Mouse (Mus musculus): ENCODE data around the gene M6pr. TPM values are rescaled to one million over a fixed set of nuclear protein-coding genes. Genes with fewer than 3 reads are reported as not detected.

The M6pr gene
- 72.4 and 81.4 TPM in 2 replicates for polyA plus RNA-seq (2012; rRNA removed)

DNA sequence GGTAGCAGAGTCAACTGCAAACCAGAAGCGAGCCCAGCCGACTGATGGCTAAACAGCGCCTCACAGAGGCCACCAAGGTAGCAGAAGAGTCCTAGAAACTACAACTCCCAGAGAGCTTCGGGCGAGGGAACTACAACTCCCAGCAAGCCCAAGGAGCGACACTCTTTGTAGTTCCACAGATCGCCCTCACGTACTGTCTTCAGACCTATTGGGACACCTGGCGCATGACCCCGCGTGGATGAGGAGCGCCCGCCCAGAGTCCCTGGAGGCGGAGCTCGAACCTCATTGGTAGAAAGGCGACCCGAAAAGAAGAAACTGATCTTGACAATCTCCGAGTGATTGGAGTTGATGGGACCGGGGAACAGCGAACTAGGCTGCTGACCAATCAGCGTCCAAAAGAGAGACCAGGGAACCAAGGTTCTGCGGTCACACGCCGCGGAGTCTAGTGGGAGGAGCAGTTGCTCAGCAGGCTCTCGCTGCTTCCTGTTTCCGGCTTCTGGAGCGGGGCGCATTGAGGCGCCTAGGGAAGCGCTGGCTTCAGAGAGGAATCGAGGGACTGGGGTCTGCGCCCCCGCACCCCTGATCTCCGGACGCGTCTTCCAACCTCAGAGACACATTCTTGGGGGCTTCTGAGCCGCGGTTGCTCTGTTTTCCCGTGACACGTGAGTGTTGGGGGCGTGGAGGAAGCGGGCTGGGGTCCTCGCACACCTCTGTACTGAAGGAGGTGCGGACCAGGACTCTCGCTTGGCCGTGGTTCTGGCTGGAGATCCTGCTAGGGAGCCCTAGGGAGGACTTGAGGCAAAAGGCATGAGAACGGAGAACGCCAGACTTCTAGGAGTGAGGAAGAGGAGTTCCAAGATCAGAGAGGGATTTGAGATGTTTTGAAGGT, at the start of gene M6pr:
Gene M6pr, plus strand, starts transcription at position 216 of the 889 bp plus-strand sequence.
- peaks cover 7% of the 10 kb centered on the region for H3K4me1 ChIP-seq (replicated peaks; ENCODE audit: control insufficient read depth, insufficient read depth, low read length)
- TF ChIP-seq CTCF (IDR thresholded peaks at IDR 0.05; ENCODE audit: borderline replicate concordance, control insufficient read depth, extremely low read depth, insufficient read depth, low read length, poor library complexity) (peak; percentile 68; the same call in 1 of the 2 replicates), POLR2A (IDR thresholded peaks at IDR 0.05; ENCODE audit: control insufficient read depth, extremely low read depth, insufficient read depth, low read length, poor library complexity) (peak; percentile 61)
- H3K27ac ChIP-seq (ENCODE audit: control insufficient read depth, insufficient read depth, low read length) = peak within 1 kb of the TSS; percentile 36
- under 1% methylated on average over 49 of the region's 49 CpGs for WGBS
- H3K27me3 ChIP-seq (ENCODE audit: control insufficient read depth, insufficient read depth, low read length) = no peaks in the 10 kb centered on the region
- peak within 1 kb of the TSS; percentile 95 for H3K4me3 ChIP-seq (ENCODE audit: control insufficient read depth, insufficient read depth, low read length)
- peak; percentile 94 for DNase-seq
- H3K36me3 ChIP-seq (ENCODE audit: control insufficient read depth, insufficient read depth, low read length) = peaks cover 8% of the 10 kb centered on the region

DNA sequence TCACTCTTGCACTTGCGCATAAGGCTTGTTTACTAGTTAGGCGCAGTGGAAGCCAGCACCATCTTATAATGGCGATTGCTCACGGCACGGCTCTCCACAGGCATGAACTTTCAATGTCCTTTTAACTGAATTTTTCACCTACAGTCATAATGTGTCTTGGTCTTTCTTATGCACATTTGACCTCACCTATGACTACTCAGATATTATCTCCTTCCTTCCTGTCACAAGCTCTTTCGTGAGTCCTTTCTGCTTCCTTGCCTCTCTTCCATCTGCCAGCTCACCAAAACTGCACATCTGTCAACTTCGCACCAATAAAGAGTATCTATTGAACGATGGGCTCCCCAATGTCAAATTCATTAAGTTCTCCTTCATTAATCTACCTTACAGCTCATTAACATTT, 46.0 kb upstream of the M6pr start:
- 83% methylated on average over 8 of the region's 8 CpGs for WGBS
- TF ChIP-seq CTCF (IDR thresholded peaks at IDR 0.05; ENCODE audit: borderline replicate concordance, control insufficient read depth, extremely low read depth, insufficient read depth, low read length, poor library complexity) (no peak), POLR2A (IDR thresholded peaks at IDR 0.05; ENCODE audit: control insufficient read depth, extremely low read depth, insufficient read depth, low read length, poor library complexity) (no peak)
- no peak for DNase-seq
- Histone ChIP-seq H3K4me3 (ENCODE audit: control insufficient read depth, insufficient read depth, low read length) (no peak overlapping the region), H3K36me3 (ENCODE audit: control insufficient read depth, insufficient read depth, low read length) (no peaks in the 10 kb centered on the region), H3K4me1 (replicated peaks; ENCODE audit: control insufficient read depth, insufficient read depth, low read length) (no peaks in the 10 kb centered on the region), H3K27me3 (ENCODE audit: control insufficient read depth, insufficient read depth, low read length) (no peaks in the 10 kb centered on the region), H3K27ac (ENCODE audit: control insufficient read depth, insufficient read depth, low read length) (no peak overlapping the region)

DNA sequence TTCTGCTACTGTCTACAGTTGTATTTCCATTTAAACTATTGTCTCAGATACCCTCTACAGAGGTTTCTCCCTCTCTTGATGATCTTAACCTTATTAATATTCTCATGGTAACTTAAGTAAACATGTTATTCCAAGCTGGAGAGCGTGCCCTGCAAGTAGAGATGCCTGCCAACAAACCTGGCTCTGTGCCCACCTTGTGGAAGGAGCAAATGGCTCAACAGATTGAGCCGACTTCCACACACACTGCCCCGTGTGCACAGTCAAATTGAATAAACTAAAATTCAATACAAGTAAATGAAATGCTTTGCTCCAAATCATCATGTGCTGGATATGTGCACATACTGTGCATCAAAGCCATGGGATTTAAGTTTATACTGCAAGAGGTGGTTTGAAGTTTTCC, 40.0 kb upstream of the M6pr start:
- H3K27me3 ChIP-seq (ENCODE audit: control insufficient read depth, insufficient read depth, low read length) = no peaks in the 10 kb centered on the region
- H3K36me3 ChIP-seq (ENCODE audit: control insufficient read depth, insufficient read depth, low read length) = no peaks in the 10 kb centered on the region
- TF ChIP-seq CTCF (IDR thresholded peaks at IDR 0.05; ENCODE audit: borderline replicate concordance, control insufficient read depth, extremely low read depth, insufficient read depth, low read length, poor library complexity) (no peak), POLR2A (IDR thresholded peaks at IDR 0.05; ENCODE audit: control insufficient read depth, extremely low read depth, insufficient read depth, low read length, poor library complexity) (no peak)
- H3K27ac ChIP-seq (ENCODE audit: control insufficient read depth, insufficient read depth, low read length) = no peak overlapping the region
- no peak overlapping the region for H3K4me3 ChIP-seq (ENCODE audit: control insufficient read depth, insufficient read depth, low read length)
- 77% methylated on average over 3 of the region's 3 CpGs for WGBS
- no peaks in the 10 kb centered on the region for H3K4me1 ChIP-seq (replicated peaks; ENCODE audit: control insufficient read depth, insufficient read depth, low read length)
- no peak for DNase-seq

DNA sequence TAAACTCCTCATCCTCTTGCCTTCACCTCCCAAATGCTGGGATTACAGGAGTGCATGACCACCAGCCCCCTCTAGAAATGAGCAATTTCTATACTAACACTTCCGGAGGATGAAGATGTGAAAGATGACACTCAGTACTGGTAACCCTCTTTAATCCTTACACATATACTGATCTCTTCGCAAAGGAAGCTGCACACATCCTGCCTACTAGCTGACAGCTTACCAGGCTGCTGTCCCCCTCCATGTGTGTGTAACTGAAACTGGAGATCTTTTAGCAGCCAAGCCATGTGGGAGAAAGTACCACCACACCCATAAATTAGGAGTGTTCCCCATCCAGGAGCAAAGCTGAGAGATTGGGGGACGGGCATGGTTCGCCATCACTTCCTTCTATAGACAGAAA, 39.4 kb upstream of the M6pr start:
- Histone ChIP-seq H3K36me3 (ENCODE audit: control insufficient read depth, insufficient read depth, low read length) (no peaks in the 10 kb centered on the region), H3K27ac (ENCODE audit: control insufficient read depth, insufficient read depth, low read length) (no peak overlapping the region), H3K4me3 (ENCODE audit: control insufficient read depth, insufficient read depth, low read length) (no peak overlapping the region), H3K4me1 (replicated peaks; ENCODE audit: control insufficient read depth, insufficient read depth, low read length) (no peaks in the 10 kb centered on the region), H3K27me3 (ENCODE audit: control insufficient read depth, insufficient read depth, low read length) (no peaks in the 10 kb centered on the region)
- no peak for DNase-seq
- 89% methylated on average over 4 of the region's 4 CpGs for WGBS
- no peak for TF ChIP-seq CTCF (IDR thresholded peaks at IDR 0.05; ENCODE audit: borderline replicate concordance, control insufficient read depth, extremely low read depth, insufficient read depth, low read length, poor library complexity)
- no peak for TF ChIP-seq POLR2A (IDR thresholded peaks at IDR 0.05; ENCODE audit: control insufficient read depth, extremely low read depth, insufficient read depth, low read length, poor library complexity)

DNA sequence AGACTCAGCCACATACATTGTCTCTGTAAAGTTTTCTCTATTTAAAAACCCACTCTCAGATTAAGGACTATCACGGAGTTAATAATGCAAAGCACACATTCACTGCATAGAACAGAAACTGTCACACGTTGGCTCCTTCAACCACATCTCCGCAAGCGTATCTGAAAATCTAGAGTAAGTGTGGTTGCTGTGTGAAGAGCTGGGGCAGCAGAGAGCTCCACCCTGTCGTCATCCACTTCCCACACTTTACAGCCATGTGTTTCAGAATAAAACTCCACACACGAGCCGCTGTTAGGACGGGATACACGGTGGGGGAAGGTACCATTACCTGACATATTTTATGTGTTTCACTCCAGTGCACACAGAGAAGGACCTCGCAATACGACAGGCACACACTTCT, 38.4 kb upstream of the M6pr start:
- Histone ChIP-seq H3K4me3 (ENCODE audit: control insufficient read depth, insufficient read depth, low read length) (no peak overlapping the region), H3K36me3 (ENCODE audit: control insufficient read depth, insufficient read depth, low read length) (no peaks in the 10 kb centered on the region), H3K27ac (ENCODE audit: control insufficient read depth, insufficient read depth, low read length) (no peak overlapping the region), H3K4me1 (replicated peaks; ENCODE audit: control insufficient read depth, insufficient read depth, low read length) (no peaks in the 10 kb centered on the region), H3K27me3 (ENCODE audit: control insufficient read depth, insufficient read depth, low read length) (no peaks in the 10 kb centered on the region)
- TF ChIP-seq POLR2A (IDR thresholded peaks at IDR 0.05; ENCODE audit: control insufficient read depth, extremely low read depth, insufficient read depth, low read length, poor library complexity) = no peak
- no peak for TF ChIP-seq CTCF (IDR thresholded peaks at IDR 0.05; ENCODE audit: borderline replicate concordance, control insufficient read depth, extremely low read depth, insufficient read depth, low read length, poor library complexity)
- DNase-seq = no peak
- 79% methylated on average over 11 of the region's 11 CpGs for WGBS

DNA sequence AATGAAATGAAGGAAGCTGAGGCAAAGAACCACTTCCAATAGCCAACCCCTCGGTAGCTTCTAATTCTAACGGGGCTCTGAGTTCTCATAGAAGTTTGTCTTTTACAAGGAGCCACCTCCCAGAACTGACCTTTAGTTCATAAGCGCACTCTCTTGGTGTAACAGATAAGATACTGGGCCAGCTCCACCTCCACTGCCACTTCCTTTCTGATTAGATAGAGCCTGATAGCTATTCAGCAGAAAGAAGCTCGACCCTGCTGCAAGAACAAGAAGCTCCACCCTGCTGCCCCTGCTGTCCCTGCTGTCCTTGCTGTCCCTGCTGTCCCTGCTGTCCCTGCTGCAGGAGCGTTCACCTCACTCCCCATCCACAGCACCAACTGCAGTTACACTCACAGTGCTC, 34.0 kb upstream of the M6pr start:
- H3K4me1 ChIP-seq (replicated peaks; ENCODE audit: control insufficient read depth, insufficient read depth, low read length) = no peaks in the 10 kb centered on the region
- no peak overlapping the region for H3K4me3 ChIP-seq (ENCODE audit: control insufficient read depth, insufficient read depth, low read length)
- DNase-seq = no peak
- no peaks in the 10 kb centered on the region for H3K27me3 ChIP-seq (ENCODE audit: control insufficient read depth, insufficient read depth, low read length)
- TF ChIP-seq POLR2A (IDR thresholded peaks at IDR 0.05; ENCODE audit: control insufficient read depth, extremely low read depth, insufficient read depth, low read length, poor library complexity) (no peak), CTCF (IDR thresholded peaks at IDR 0.05; ENCODE audit: borderline replicate concordance, control insufficient read depth, extremely low read depth, insufficient read depth, low read length, poor library complexity) (no peak)
- H3K36me3 ChIP-seq (ENCODE audit: control insufficient read depth, insufficient read depth, low read length) = no peaks in the 10 kb centered on the region
- H3K27ac ChIP-seq (ENCODE audit: control insufficient read depth, insufficient read depth, low read length) = no peak overlapping the region
- 62% methylated on average over 5 of the region's 5 CpGs for WGBS
